ENCODE assay signal across 8 mouse cellular contexts in the genomic region with DNA sequence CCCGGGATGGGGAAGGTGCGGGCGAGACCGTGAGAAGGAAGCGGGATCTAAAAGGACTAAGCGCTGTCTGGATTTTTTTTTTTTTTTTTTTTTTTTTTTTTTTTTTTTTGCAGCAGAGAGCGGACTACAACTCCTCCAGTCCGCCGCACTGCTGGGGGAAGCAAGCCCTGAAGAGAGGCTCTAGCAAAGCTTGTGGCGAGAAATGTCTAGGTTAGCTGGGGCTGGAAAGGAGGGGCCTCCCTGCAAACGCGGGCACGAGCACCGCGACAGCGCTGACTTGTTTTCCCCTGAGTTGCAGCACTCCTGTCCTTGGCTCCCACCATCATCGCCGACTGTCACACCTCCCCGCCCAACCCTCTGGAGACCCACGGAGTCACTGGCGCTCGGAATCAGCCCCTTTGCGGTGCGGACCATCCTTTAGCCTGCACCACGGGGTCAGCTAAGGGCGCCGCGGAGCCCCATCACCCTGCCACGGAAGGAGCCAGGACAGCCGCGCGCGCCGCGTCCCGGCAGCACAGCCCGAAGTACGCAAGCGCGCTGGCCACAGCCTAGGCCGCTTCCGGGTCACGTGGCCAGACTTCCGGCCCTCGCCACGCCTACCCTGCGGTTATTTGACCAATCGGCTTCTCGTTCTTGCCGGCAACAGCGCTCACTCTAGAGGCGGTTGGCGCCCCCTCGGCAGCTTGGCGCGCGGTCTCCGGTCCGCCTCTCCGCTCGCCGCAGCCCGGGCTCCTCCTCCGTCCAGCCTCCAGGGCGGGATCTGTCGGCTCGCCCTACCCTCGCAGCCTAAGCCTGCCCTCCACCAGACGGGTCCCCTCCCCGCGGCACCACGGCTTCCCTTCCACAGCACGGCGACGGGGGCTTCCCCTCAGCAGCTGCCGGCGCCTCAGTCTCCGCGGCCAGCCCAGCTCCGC. TPM values are rescaled to one million over a fixed set of nuclear protein-coding genes. Genes with fewer than 3 reads are reported as not detected.
A peak's percentile ranks its signal among the peaks of the same experiment; 100 is the strongest.
DNase-seq lines count a peak whose midpoint lies in the region; ATAC-seq and TF ChIP-seq lines count a peak whose summit lies in the region.

A gene (plus strand): TSS at position 681 of the 914 bp plus-strand sequence.

- H3K9ac ChIP-seq in heart, embryonic 11.5 days (ENCODE audit: low read depth, low read length): peak within 1 kb of the TSS; percentile 70
- peak within 1 kb of the TSS; percentile 69 for H3K9ac ChIP-seq in kidney, embryonic 16.5 days (replicated peaks; ENCODE audit: low read length)
- peak within 1 kb of the TSS; percentile 78 for H3K9ac ChIP-seq in liver, adult 2 months (ENCODE audit: low read depth, low read length)

- no peak for TF ChIP-seq CTCF in C2C12 (IDR thresholded peaks at IDR 0.05; ENCODE audit: control insufficient read depth, insufficient read depth, insufficient read length)
- TF ChIP-seq CTCF in brain, embryonic 14.5 days (IDR thresholded peaks at IDR 0.05; ENCODE audit: borderline replicate concordance, extremely low read depth, insufficient read depth, insufficient read length): no peak
- no peak for TF ChIP-seq CTCF in liver, adult 2 months (IDR thresholded peaks at IDR 0.05; ENCODE audit: low read depth, low read length)

- WGBS in heart, embryonic 11.5 days (ENCODE audit: insufficient replicate concordance): 12% methylated on average over 80 of the region's 80 CpGs
- WGBS in kidney, embryonic 16.5 days: 24% methylated on average over 70 of the region's 80 CpGs
- under 1% methylated on average over 58 of the region's 80 CpGs for WGBS in liver, adult 2 months

- TF ChIP-seq POLR2A in brain, embryonic 14.5 days (IDR thresholded peaks at IDR 0.05; ENCODE audit: borderline replicate concordance, extremely low read depth, insufficient read depth, insufficient read length, poor library complexity, severe bottlenecking): peak; percentile 87
- peak; percentile 72 for TF ChIP-seq POLR2A in liver, adult 2 months (IDR thresholded peaks at IDR 0.05; ENCODE audit: extremely low read depth, insufficient read depth, low read length)
- TF ChIP-seq POLR2A in myocyte (IDR thresholded peaks at IDR 0.05; ENCODE audit: insufficient read length, low read depth): peak; percentile 77

- H3K4me3 ChIP-seq in C2C12 (ENCODE audit: insufficient read depth, poor library complexity, severe bottlenecking) (peak within 1 kb of the TSS; percentile 52), myocyte (peak within 1 kb of the TSS; percentile 50)
- peak within 1 kb of the TSS; percentile 67 for H3K4me3 ChIP-seq in erythroblast, embryonic 14.5 days (replicated peaks)
- peak within 1 kb of the TSS; percentile 65 for H3K4me3 ChIP-seq in heart, embryonic 11.5 days (ENCODE audit: low read depth, low read length)
- peak within 1 kb of the TSS; percentile 64 for H3K4me3 ChIP-seq in kidney, embryonic 16.5 days (ENCODE audit: low read length)
- H3K4me3 ChIP-seq in liver, adult 2 months (ENCODE audit: insufficient read depth, low read depth, low read length): peak within 1 kb of the TSS; percentile 92

- H3K9me3 ChIP-seq in erythroblast, embryonic 14.5 days (ENCODE audit: control insufficient read depth, low read length): peaks cover 14% of the 10 kb centered on the region
- no peaks in the 10 kb centered on the region for H3K9me3 ChIP-seq in heart, embryonic 11.5 days (replicated peaks; ENCODE audit: control insufficient read depth, low read length)
- 0 out of 2 replicates have a peak, but pooled peaks cover 3% of the 10 kb centered on the region for H3K9me3 ChIP-seq in kidney, embryonic 16.5 days (ENCODE audit: low read length)

- peaks cover 4% of the 10 kb centered on the region for H3K79me3 ChIP-seq in C2C12 (ENCODE audit: low read depth)

- peak within 1 kb of the TSS; percentile 72 for H3ac ChIP-seq in C2C12 (ENCODE audit: control insufficient read depth, insufficient read length, low read depth)
- H3ac ChIP-seq in myocyte (ENCODE audit: control insufficient read depth, insufficient read length): peak within 1 kb of the TSS; percentile 91

- H3K4me2 ChIP-seq in heart, embryonic 11.5 days: peak within 1 kb of the TSS; percentile 63
- peak within 1 kb of the TSS; percentile 58 for H3K4me2 ChIP-seq in kidney, embryonic 16.5 days (replicated peaks; ENCODE audit: low read depth, low read length)
- H3K4me2 ChIP-seq in myocyte (ENCODE audit: low read depth): peak within 1 kb of the TSS; percentile 74

- peaks cover 12% of the 10 kb centered on the region for H3K79me2 ChIP-seq in C2C12 (ENCODE audit: control insufficient read depth, insufficient read depth)
- no peaks in the 10 kb centered on the region for H3K79me2 ChIP-seq in liver, adult 2 months (ENCODE audit: control insufficient read depth, insufficient read depth, low read length)
- H3K79me2 ChIP-seq in myocyte (ENCODE audit: control insufficient read depth, insufficient read depth): peaks cover 18% of the 10 kb centered on the region

- DNase-seq in brain, embryonic 14.5 days (ENCODE audit: low read depth): peak; percentile 98
- DNase-seq in liver, adult 2 months (ENCODE audit: extremely low read depth, low read depth, low spot score): peak; percentile 77
- DNase-seq in splenic B cell, adult 2 months (ENCODE audit: low read depth, low spot score): peak; percentile 96

- ATAC-seq in heart, embryonic 11.5 days (replicated peaks; ENCODE audit: insufficient number of reproducible peaks, low FRiP score, low TSS enrichment): peak; percentile 100
- peak; percentile 100 for ATAC-seq in kidney, embryonic 16.5 days (ENCODE audit: low FRiP score, low TSS enrichment)

- H3K4me1 ChIP-seq in erythroblast, embryonic 14.5 days (ENCODE audit: control insufficient read depth): peaks cover 9% of the 10 kb centered on the region
- no peaks in the 10 kb centered on the region for H3K4me1 ChIP-seq in heart, embryonic 11.5 days (ENCODE audit: control insufficient read depth, insufficient read depth, low read length)
- H3K4me1 ChIP-seq in kidney, embryonic 16.5 days (ENCODE audit: insufficient read depth, low read length): no peaks in the 10 kb centered on the region
- no peaks in the 10 kb centered on the region for H3K4me1 ChIP-seq in liver, adult 2 months (ENCODE audit: control insufficient read depth, insufficient read depth, low read length)

- H3K27me3 ChIP-seq in C2C12 (ENCODE audit: control insufficient read depth, insufficient read depth, insufficient read length) (no peaks in the 10 kb centered on the region), myocyte (ENCODE audit: control insufficient read depth, insufficient read depth, insufficient read length) (no peaks in the 10 kb centered on the region)
- H3K27me3 ChIP-seq in erythroblast, embryonic 14.5 days (ENCODE audit: control insufficient read depth): peaks cover 35% of the 10 kb centered on the region
- no peaks in the 10 kb centered on the region for H3K27me3 ChIP-seq in heart, embryonic 11.5 days (ENCODE audit: control insufficient read depth, insufficient read depth, low read length)
- peaks cover 10% of the 10 kb centered on the region; the same call in 1 of the 2 replicates for H3K27me3 ChIP-seq in kidney, embryonic 16.5 days (ENCODE audit: insufficient read depth, low read length)
- no peaks in the 10 kb centered on the region for H3K27me3 ChIP-seq in liver, adult 2 months (ENCODE audit: control insufficient read depth, insufficient read depth, low read length)
- H3K27me3 ChIP-seq in splenic B cell, adult 2 months (ENCODE audit: control insufficient read depth, insufficient read depth, low read length, poor library complexity, severe bottlenecking): no peaks in the 10 kb centered on the region

- H3K36me3 ChIP-seq in C2C12 (ENCODE audit: control insufficient read depth, insufficient read depth) (no peaks in the 10 kb centered on the region), myocyte (ENCODE audit: control insufficient read depth, insufficient read depth) (no peaks in the 10 kb centered on the region)
- H3K36me3 ChIP-seq in erythroblast, embryonic 14.5 days (ENCODE audit: control insufficient read depth): no peaks in the 10 kb centered on the region
- H3K36me3 ChIP-seq in heart, embryonic 11.5 days (ENCODE audit: control insufficient read depth, insufficient read depth, low read length): no peaks in the 10 kb centered on the region
- H3K36me3 ChIP-seq in kidney, embryonic 16.5 days (ENCODE audit: insufficient read depth, low read length): no peaks in the 10 kb centered on the region
- H3K36me3 ChIP-seq in liver, adult 2 months (ENCODE audit: control insufficient read depth, insufficient read depth, low read length): no peaks in the 10 kb centered on the region
- H3K36me3 ChIP-seq in splenic B cell, adult 2 months (ENCODE audit: control insufficient read depth, insufficient read depth, low read length, poor library complexity, severe bottlenecking): no peaks in the 10 kb centered on the region

- peak within 1 kb of the TSS; percentile 81 for H3K27ac ChIP-seq in heart, embryonic 11.5 days (ENCODE audit: low read depth, low read length)
- peak within 1 kb of the TSS; percentile 72 for H3K27ac ChIP-seq in kidney, embryonic 16.5 days (ENCODE audit: low read length)
- peak within 1 kb of the TSS; percentile 50 for H3K27ac ChIP-seq in liver, adult 2 months (replicated peaks; ENCODE audit: insufficient read depth, low read depth, low read length)

TF ChIP-seq in C2C12, 6 proteins besides CTCF, POLR2A, EP300 and RAD21:
- TF ChIP-seq MYOG (IDR thresholded peaks at IDR 0.05; ENCODE audit: control insufficient read depth, extremely low read depth, insufficient read length) (no peak), USF1 (IDR thresholded peaks at IDR 0.05; ENCODE audit: low read depth) (peak; percentile 92), MAX (IDR thresholded peaks at IDR 0.05) (no peak)
TF ChIP-seq in C2C12: peak in this region for 1.

TF ChIP-seq in myocyte, 11 proteins besides CTCF, POLR2A, EP300 and RAD21:
- TF ChIP-seq USF1 (IDR thresholded peaks at IDR 0.05; ENCODE audit: low read depth) (peak; percentile 86), MYOG (IDR thresholded peaks at IDR 0.05; ENCODE audit: control insufficient read depth in 1 of 3, insufficient read depth in 1 of 3, insufficient read length in 2 of 3, low read depth in 2 of 3) (peak in 1 of 3 experiments; percentile 63), TCF12 (IDR thresholded peaks at IDR 0.05; ENCODE audit: insufficient read depth, poor library complexity, severe bottlenecking) (no peak), SRF (IDR thresholded peaks at IDR 0.05; ENCODE audit: control insufficient read depth, insufficient read length, low read depth) (no peak), MYOD1 (IDR thresholded peaks at IDR 0.05; ENCODE audit: control insufficient read depth in 1 of 3, insufficient read length in 2 of 3, low read depth in 2 of 3) (peak in 1 of 3 experiments; percentile 43), POLR2AphosphoS2 (IDR thresholded peaks at IDR 0.05; ENCODE audit: insufficient read length, low read depth) (peak; percentile 84)

RNA-seq across cellular contexts. Expression of the gene that starts here (rescaled TPM):
- polyA plus RNA-seq in C2C12 (2012; fragmentation: generic; extraction: Trizol) (18.1 TPM), myocyte (2012; fragmentation: generic; extraction: Trizol) (22.3 TPM)
- 39.7 and 47.6 TPM in 2 replicates for polyA plus RNA-seq in brain, embryonic 14.5 days (2012; rRNA removed)
- polyA plus RNA-seq in erythroblast, embryonic 14.5 days (2012): 0.04 and 0.12 TPM in 2 replicates
- polyA plus RNA-seq in heart, embryonic 11.5 days (2014; fragmentation: Nextera tagmentation; extraction: Ambion mirVana): 20.1 and 26.0 TPM in 2 replicates
- 19.8 and 22.3 TPM in 2 replicates for polyA plus RNA-seq in kidney, embryonic 16.5 days (2015; fragmentation: Nextera tagmentation; extraction: Ambion mirVana)
- total RNA-seq in liver, adult 2 months (2014; rRNA removed): 2.4 and 2.7 TPM in 2 replicates
- polyA plus RNA-seq in liver, adult 2 months (2012; rRNA removed): 0.19 and 0.26 TPM in 2 replicates

Comparison
In these comparisons a context has a peak if more than half of its experiments do, and no peak if none do; other contexts are left out.
1. Peak in every context shown above with its lines: DNase-seq, ATAC-seq, H3K4me3 ChIP-seq and H3K27ac ChIP-seq.
2. RNA of the gene that starts here (polyA plus RNA-seq): 39.7 to 47.6 TPM in brain, embryonic 14.5 days, 19.8 to 22.3 TPM in kidney, embryonic 16.5 days, 22.3 TPM in myocyte (single experiment), 20.1 to 26.0 TPM in heart, embryonic 11.5 days and 18.1 TPM in C2C12 (single experiment); 0.19 to 0.26 TPM in liver, adult 2 months and 0.04 to 0.12 TPM in erythroblast, embryonic 14.5 days; every median in the first group is over 10 times any median in the second.